Mouse (Mus musculus) thymus, postnatal 4 days (tissue): Measurements from ENCODE around the gene Samd4.
A peak's percentile ranks its signal among the peaks of the same experiment; 100 is the strongest.
"Not testable (repeated sequence)": the region's sequence is repeated elsewhere in the genome, so short reads cannot be mapped to it uniquely, and the experiment has no call there.

ENCODE experiments used
- DNase-seq: peaks from one replicate; pipeline ENCODE4 v3.0.0; 2021

Gene Samd4

GRCm38 (mm10) chr14:47075856-47076255 is 193.2 kb downstream of the Samd4 start:
- no peak for DNase-seq

- peak; percentile 67 for DNase-seq
Observed at GRCm38 (mm10) chr14:47076956-47077575, 194.4 kb downstream of the Samd4 start.

- DNase-seq, result no peak
Observed at GRCm38 (mm10) chr14:47077576-47077970, 194.9 kb downstream of the Samd4 start.

GRCm38 (mm10) chr14:47079911-47080310 is 197.3 kb downstream of the Samd4 start:
- DNase-seq, result no peak

- no peak for DNase-seq
Observed at GRCm38 (mm10) chr14:47083311-47083710, 200.7 kb downstream of the Samd4 start.

GRCm38 (mm10) chr14:47083838-47084237 is 201.2 kb downstream of the Samd4 start:
- DNase-seq, result no peak

GRCm38 (mm10) chr14:47084686-47085085 is 202.0 kb downstream of the Samd4 start:
- no peak for DNase-seq

- no peak for DNase-seq
Observed at GRCm38 (mm10) chr14:47086123-47086522, 203.5 kb downstream of the Samd4 start.

- DNase-seq, result peak; percentile 80
Observed at GRCm38 (mm10) chr14:47086743-47087142, 204.1 kb downstream of the Samd4 start.

- peak; percentile 94 for DNase-seq
Observed at GRCm38 (mm10) chr14:47087182-47087581, 204.5 kb downstream of the Samd4 start.

GRCm38 (mm10) chr14:47087669-47088250 is 205.1 kb downstream of the Samd4 start:
- peak; percentile 28 for DNase-seq

GRCm38 (mm10) chr14:47088339-47088738 is 205.7 kb downstream of the Samd4 start:
- DNase-seq, result no peak

GRCm38 (mm10) chr14:47089153-47089552 is 206.5 kb downstream of the Samd4 start:
- no peak for DNase-seq

- DNase-seq, result no peak
Observed at GRCm38 (mm10) chr14:47091908-47092307, 209.3 kb downstream of the Samd4 start.

- no peak for DNase-seq
Observed at GRCm38 (mm10) chr14:47093355-47093792, 210.7 kb downstream of the Samd4 start.

GRCm38 (mm10) chr14:47095036-47095435 is 212.4 kb downstream of the Samd4 start:
- DNase-seq, result no peak

- DNase-seq, result no peak
Observed at GRCm38 (mm10) chr14:47096357-47096756, 213.7 kb downstream of the Samd4 start.

GRCm38 (mm10) chr14:47104246-47105173 is 221.9 kb downstream of the Samd4 start:
- peak; percentile 58 for DNase-seq

- DNase-seq, result no peak
Observed at GRCm38 (mm10) chr14:47105174-47105557, 222.5 kb downstream of the Samd4 start.

GRCm38 (mm10) chr14:47105755-47106154 is 223.1 kb downstream of the Samd4 start:
- DNase-seq, result no peak

GRCm38 (mm10) chr14:47107461-47107860 is 224.8 kb downstream of the Samd4 start:
- no peak for DNase-seq

- DNase-seq, result not testable (repeated sequence)
Observed at GRCm38 (mm10) chr14:47110391-47110790, 227.7 kb downstream of the Samd4 start.

GRCm38 (mm10) chr14:47111341-47111740 is 228.7 kb downstream of the Samd4 start:
- no peak for DNase-seq

- DNase-seq, result peak; percentile 75
Observed at GRCm38 (mm10) chr14:47115154-47115553, 232.5 kb downstream of the Samd4 start.
